Mouse (Mus musculus) embryonic fibroblast, embryonic 13.5 days (primary cell): Measurements from ENCODE around the gene Slc35d2.

Experiments used
- CTCF ChIP-seq: IDR thresholded peaks from 2 replicates; pipeline ENCODE4 v1.5.1; 2011; ENCODE audit warnings: mild to moderate bottlenecking, control low read depth, low read length, moderate library complexity, borderline replicate concordance; ENCODE audit not compliant: insufficient read depth
- POLR2A ChIP-seq: IDR thresholded peaks from 2 replicates; pipeline ENCODE4 v1.6.1; 2011; ENCODE audit warnings: low read depth, mild to moderate bottlenecking, control low read depth, low read length, moderate library complexity

- no peak for TF ChIP-seq CTCF
- TF ChIP-seq POLR2A, result no peak
Observed at GRCm38 (mm10) chr13:64064276-64064675, 64.9 kb downstream of the Slc35d2 start.
